Mouse (Mus musculus) ES-E14 (cell line): ENCODE data around the gene Ndufs4. TPM values are rescaled to one million over a fixed set of nuclear protein-coding genes. Genes with fewer than 3 reads are reported as not detected.

ENCODE experiments used
- DNase-seq: peaks from one replicate; pipeline ENCODE4 v3.0.0-alpha.2; 2013; ENCODE audit warnings: low read depth, low spot score
- H3K27ac ChIP-seq: 2 replicates; pipeline ENCODE4 v1.5.1; 2012; ENCODE audit warnings: low read depth, mild to moderate bottlenecking, low read length, moderate library complexity, mixed read lengths; ENCODE audit not compliant: poor library complexity, insufficient read depth, severe bottlenecking
- H3K36me3 ChIP-seq: 2 replicates; pipeline ENCODE4 v1.6.1; 2012; ENCODE audit warnings: mild to moderate bottlenecking, low read length, moderate library complexity, mixed read lengths; ENCODE audit not compliant: control insufficient read depth, poor library complexity, insufficient read depth, severe bottlenecking
- H3K4me1 ChIP-seq, 2 experiments: fragments of 150-350 bp in 1 of 2; sonication (generic) in 1 of 2; 2 replicates each; pipeline ENCODE4 v1.6.1; 2012; ENCODE audit warnings: low read length in 2 of 2, mild to moderate bottlenecking in 1 of 2, mixed read lengths in 1 of 2; ENCODE audit not compliant: control insufficient read depth in 2 of 2, insufficient read depth in 2 of 2, poor library complexity in 1 of 2
- H3K4me3 ChIP-seq, 2 experiments: fragments of 150-350 bp in 1 of 2; sonication (generic) in 1 of 2; 2 replicates each; pipeline ENCODE4 v1.5.1; 2012; ENCODE audit warnings: low read length in 2 of 2, low read depth in 1 of 2, mild to moderate bottlenecking in 1 of 2, mixed read lengths in 1 of 2; ENCODE audit not compliant: insufficient read depth in 1 of 2, poor library complexity in 1 of 2, severe bottlenecking in 1 of 2
- H3K9ac ChIP-seq: 2 replicates; pipeline ENCODE4 v1.6.1; 2012; ENCODE audit warnings: low read depth, mild to moderate bottlenecking, low read length, mixed read lengths; ENCODE audit not compliant: poor library complexity, insufficient read depth, severe bottlenecking
- H3K9me3 ChIP-seq: fragments of 150-350 bp; sonication (generic); 2 replicates; pipeline ENCODE4 v1.6.1; 2012; ENCODE audit warnings: low read depth, mild to moderate bottlenecking, low read length; ENCODE audit not compliant: control insufficient read depth, insufficient read depth
- CHD2 ChIP-seq: IDR thresholded peaks from 2 replicates; pipeline ENCODE4 v1.6.1; 2014; ENCODE audit warnings: mild to moderate bottlenecking, low read depth, low read length, inconsistent platforms
- HCFC1 ChIP-seq: IDR thresholded peaks from 2 replicates; pipeline ENCODE4 v1.6.1; 2012; ENCODE audit warnings: low read length, inconsistent platforms, borderline replicate concordance; ENCODE audit not compliant: insufficient read depth
- MAFK ChIP-seq: IDR thresholded peaks from 2 replicates; pipeline ENCODE4 v1.6.1; 2014; ENCODE audit warnings: mild to moderate bottlenecking, low read depth, low read length, inconsistent platforms; ENCODE audit not compliant: insufficient read depth
- ZC3H11A ChIP-seq: IDR thresholded peaks from 2 replicates; pipeline ENCODE4 v1.6.1; 2012; ENCODE audit warnings: low read depth, mild to moderate bottlenecking, inconsistent platforms, low read length, borderline replicate concordance
- ZNF384 ChIP-seq: IDR thresholded peaks from 2 replicates; pipeline ENCODE4 v1.6.1; 2012; ENCODE audit warnings: low read depth, low read length, inconsistent platforms
- in situ Hi-C, 2 experiments: fragments of 600-800 bp; cut with MboI; formaldehyde crosslinking; loops; one replicate each; pipeline ENCODE4 v1.15.1; 2025; ENCODE audit warnings: low sequenced_read_pairs in 2 of 2, inconsistent platforms in 1 of 2; ENCODE audit not compliant: unreplicated experiment in 2 of 2
- total RNA-seq: library from RNA; depleted of rRNA; stranded (reverse); fragments of 300-350 nt; gene quantifications from 2 replicates; pipeline ENCODE4 v1.2.3, GENCODE M21; 2012; rRNA removed

Gene Ndufs4
- total RNA-seq, 1 experiment: 265 TPM

- in situ Hi-C loops: no loop called here
- no peak for DNase-seq
- H3K4me1 ChIP-seq: peaks cover 4% of the 10 kb centered on the region in 2 experiments; a peak in 3 of 4 replicates
- no peak for TF ChIP-seq ZNF384
- TF ChIP-seq CHD2: no peak
- no peak for TF ChIP-seq HCFC1
- no peak for TF ChIP-seq MAFK
- no peak for TF ChIP-seq ZC3H11A
- no peak overlapping the region for H3K27ac ChIP-seq
- no peaks in the 10 kb centered on the region for H3K9me3 ChIP-seq
- H3K36me3 ChIP-seq: 0 out of 2 replicates have a peak, but pooled peaks cover 2% of the 10 kb centered on the region
- H3K9ac ChIP-seq: no peak overlapping the region
- H3K4me3 ChIP-seq: no peak overlapping the region
Measured at GRCm38 (mm10) chr13:114271410-114272105, 116.5 kb downstream of the Ndufs4 start.

GRCm38 (mm10) chr13:114267741-114268140, 120.3 kb downstream of the Ndufs4 start:
- H3K9me3 ChIP-seq: no peaks in the 10 kb centered on the region
- peaks cover 4% of the 10 kb centered on the region in 2 experiments; a peak in 3 of 4 replicates for H3K4me1 ChIP-seq
- H3K9ac ChIP-seq: no peak overlapping the region
- no peaks in the 10 kb centered on the region for H3K36me3 ChIP-seq
- no peak overlapping the region for H3K4me3 ChIP-seq
- no peak for DNase-seq
- in situ Hi-C loops: no loop called here
- TF ChIP-seq ZNF384: no peak
- no peak for TF ChIP-seq ZC3H11A
- TF ChIP-seq HCFC1: no peak
- TF ChIP-seq MAFK: no peak
- TF ChIP-seq CHD2: no peak
- H3K27ac ChIP-seq: no peak overlapping the region

GRCm38 (mm10) chr13:114260486-114261205, 127.4 kb downstream of the Ndufs4 start:
- Histone ChIP-seq H3K9ac (no peak overlapping the region), H3K36me3 (no peaks in the 10 kb centered on the region), H3K27ac (no peak overlapping the region), H3K9me3 (no peaks in the 10 kb centered on the region), H3K4me3 (no peak overlapping the region), H3K4me1 (peaks cover 2 to 7% of the 10 kb centered on the region in 2 experiments; a peak in 3 of 4 replicates)
- TF ChIP-seq MAFK (no peak), ZC3H11A (no peak), CHD2 (no peak), ZNF384 (no peak), HCFC1 (no peak)
- peak; percentile 69 for DNase-seq
- in situ Hi-C loops: no loop called here

DNA sequence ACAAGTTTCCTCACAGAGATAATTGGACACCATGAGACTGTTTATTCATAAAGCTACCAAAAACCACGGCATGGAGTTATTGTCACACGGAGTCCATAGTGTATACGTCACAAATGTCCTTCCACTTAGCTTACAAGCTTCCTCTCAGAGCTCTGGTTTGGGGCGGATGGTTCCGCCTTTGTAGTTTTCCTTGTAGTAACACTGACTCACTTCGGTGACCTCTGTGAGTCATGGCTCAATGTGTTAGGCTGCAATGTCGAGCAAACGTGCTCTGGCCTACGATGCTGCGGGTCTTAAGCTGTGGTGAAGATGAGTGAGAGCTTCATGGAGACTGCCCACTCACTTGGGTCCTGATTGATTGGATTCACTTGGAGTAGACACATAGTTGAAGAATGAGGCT, 133.4 kb downstream of the Ndufs4 start:
- no peaks in the 10 kb centered on the region for H3K9me3 ChIP-seq
- in situ Hi-C loops: no loop called here
- no peak overlapping the region for H3K4me3 ChIP-seq
- TF ChIP-seq MAFK: no peak
- no peak for TF ChIP-seq HCFC1
- TF ChIP-seq CHD2: no peak
- TF ChIP-seq ZNF384: no peak
- no peak for TF ChIP-seq ZC3H11A
- no peak overlapping the region for H3K27ac ChIP-seq
- no peak for DNase-seq
- no peaks in the 10 kb centered on the region for H3K36me3 ChIP-seq
- peaks cover 0 to 6% of the 10 kb centered on the region in 2 experiments; a peak in 1 of 4 replicates for H3K4me1 ChIP-seq
- no peak overlapping the region for H3K9ac ChIP-seq

Other genes starting within 250 kb of the Ndufs4 start
- gene Fst, start 70.7 kb upstream of the Ndufs4 start, total RNA-seq: 7.2 and 16.6 TPM in 2 replicates